Mouse (Mus musculus) embryonic facial prominence, embryonic 15.5 days (tissue): ENCODE measurements around the gene Olfr414. TPM values are rescaled to one million over a fixed set of nuclear protein-coding genes. Genes with fewer than 3 reads are reported as not detected.
A peak's percentile ranks its signal among the peaks of the same experiment; 100 is the strongest.

Experiments used
- ATAC-seq: fragments of 200-750 bp; cut with Nextera tagmentation; 2 replicates; pipeline ENCODE4 v1.8.0; 2017; ENCODE audit warnings: low read depth, moderate TSS enrichment; ENCODE audit not compliant: insufficient number of reproducible peaks, low FRiP score, low TSS enrichment
- H3K27ac ChIP-seq: fragments of 300-500 bp; sonication (generic); replicated peaks from 2 replicates; pipeline ENCODE4 v1.5.1; 2015; ENCODE audit warnings: mild to moderate bottlenecking, inconsistent platforms
- H3K27me3 ChIP-seq: fragments of 300-500 bp; sonication (generic); 2 replicates; pipeline ENCODE4 v1.6.1; 2015; ENCODE audit warnings: inconsistent platforms
- H3K36me3 ChIP-seq: fragments of 300-500 bp; sonication (generic); 2 replicates; pipeline ENCODE4 v1.6.1; 2015; ENCODE audit warnings: mild to moderate bottlenecking, inconsistent platforms
- H3K4me1 ChIP-seq: fragments of 300-500 bp; sonication (generic); 2 replicates; pipeline ENCODE4 v1.6.1; 2015; ENCODE audit warnings: inconsistent platforms
- H3K4me2 ChIP-seq: fragments of 300-500 bp; sonication (generic); replicated peaks from 2 replicates; pipeline ENCODE4 v1.6.1; 2015; ENCODE audit warnings: mild to moderate bottlenecking, inconsistent platforms
- H3K4me3 ChIP-seq: fragments of 300-500 bp; sonication (generic); replicated peaks from 2 replicates; pipeline ENCODE4 v1.5.1; 2015; ENCODE audit warnings: mild to moderate bottlenecking, inconsistent platforms
- H3K9ac ChIP-seq: fragments of 300-500 bp; sonication (generic); 2 replicates; pipeline ENCODE4 v1.6.1; 2015; ENCODE audit warnings: inconsistent platforms
- H3K9me3 ChIP-seq: fragments of 300-500 bp; sonication (generic); replicated peaks from 2 replicates; pipeline ENCODE4 v1.6.1; 2016; ENCODE audit warnings: inconsistent platforms
- WGBS: fragments of 180-500 bp; shearing (Covaris S2); methylation state at CpG from one replicate; pipeline ENCODE4 v1.1.7; 2015; 5-methylcytosine and 5-hydroxymethylcytosine counted together
- polyA plus RNA-seq: library from polyadenylated mRNA; unstranded; fragments of >200 nt; fragmentation: Nextera tagmentation; extraction: Ambion mirVana; gene quantifications from 2 replicates; pipeline ENCODE4 v1.2.1, GENCODE M21; 2015

The Olfr414 gene
- 0.17 and 0.24 TPM in 2 replicates for polyA plus RNA-seq

DNA sequence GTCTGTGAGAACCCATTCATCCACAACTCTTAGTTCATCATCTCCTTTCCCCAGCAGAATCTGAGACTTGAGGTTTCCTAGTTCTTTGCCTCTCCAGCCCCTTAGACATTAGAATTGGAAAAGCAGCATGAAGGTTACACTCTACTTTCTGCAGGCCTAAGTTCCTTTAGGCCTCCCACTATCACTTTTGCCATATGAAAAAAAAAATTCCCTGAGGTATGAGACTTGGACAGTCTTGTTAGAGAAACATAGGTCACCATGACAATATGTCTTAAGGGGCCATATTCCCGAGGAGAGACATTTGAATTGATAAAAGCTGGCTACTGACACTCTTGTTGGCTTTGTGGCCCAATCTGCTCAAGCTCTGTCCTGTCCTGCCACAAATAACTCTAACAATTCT, at the start of gene Olfr414:
TSS of gene Olfr414 (plus strand) at position 301 of the 400 bp plus-strand sequence.
- Histone ChIP-seq H3K9me3 (no peaks in the 10 kb centered on the region), H3K27ac (no peak within 1 kb of the TSS), H3K4me1 (no peaks in the 10 kb centered on the region), H3K4me2 (no peak within 1 kb of the TSS), H3K9ac (no peak within 1 kb of the TSS), H3K4me3 (no peak within 1 kb of the TSS), H3K36me3 (no peaks in the 10 kb centered on the region), H3K27me3 (no peaks in the 10 kb centered on the region)
- no peak for ATAC-seq
- 51% methylated on average over 1 of the region's 1 CpGs for WGBS

DNA sequence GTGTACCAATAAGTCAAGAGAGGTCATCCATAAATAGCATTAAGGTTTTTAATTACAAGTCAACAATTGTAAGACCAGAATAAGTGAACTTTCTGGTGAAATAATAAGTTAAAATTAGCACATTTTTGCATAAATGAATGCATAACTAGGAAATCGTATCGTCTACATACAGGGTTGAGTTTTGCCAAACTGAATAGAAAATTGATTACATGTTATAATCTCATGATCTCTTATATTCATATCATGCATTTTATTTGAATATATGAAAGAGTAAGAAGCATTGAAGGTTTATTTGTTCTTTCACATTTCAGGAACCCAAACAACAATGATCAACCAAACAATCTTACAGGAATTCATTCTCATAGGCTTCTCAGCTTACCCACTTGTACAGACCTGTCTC, 33.1 kb upstream of the Olfr414 start, which contains the start of gene Olfr248:
TSS of gene Olfr248 (plus strand) at position 301 of the 400 bp plus-strand sequence.
- Histone ChIP-seq H3K27ac (no peak within 1 kb of the TSS), H3K36me3 (no peaks in the 10 kb centered on the region), H3K4me1 (no peaks in the 10 kb centered on the region), H3K9me3 (no peaks in the 10 kb centered on the region), H3K4me2 (no peak within 1 kb of the TSS), H3K4me3 (no peak within 1 kb of the TSS), H3K27me3 (no peaks in the 10 kb centered on the region), H3K9ac (no peak within 1 kb of the TSS)
- WGBS, result 90% methylated on average over 2 of the region's 2 CpGs
- no peak for ATAC-seq

DNA sequence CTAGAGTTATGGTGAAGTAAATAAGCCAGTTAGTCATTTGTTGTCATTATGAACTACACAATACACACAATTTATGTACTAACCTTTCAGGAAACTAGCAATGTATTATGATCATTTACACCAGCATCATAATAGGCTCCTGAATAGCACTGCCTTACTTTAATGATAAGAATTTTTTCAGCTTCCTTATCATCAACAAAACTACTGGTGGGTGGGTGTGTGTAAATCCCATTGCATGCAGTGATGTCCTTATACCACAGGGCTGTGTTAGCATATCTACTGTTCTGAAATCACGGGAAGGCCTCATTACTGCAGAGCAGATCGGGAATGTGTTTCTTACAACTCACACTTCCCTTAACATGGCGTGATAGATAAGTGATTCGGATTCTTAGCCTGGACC, 905 bp upstream of the Olfr414 start:
- ATAC-seq, result no peak
- Histone ChIP-seq H3K27ac (no peak overlapping the region), H3K27me3 (no peaks in the 10 kb centered on the region), H3K9ac (no peak overlapping the region), H3K4me2 (no peak overlapping the region), H3K4me3 (no peak overlapping the region), H3K9me3 (no peaks in the 10 kb centered on the region), H3K4me1 (no peaks in the 10 kb centered on the region), H3K36me3 (no peaks in the 10 kb centered on the region)
- WGBS, result 87% methylated on average over 4 of the region's 4 CpGs

DNA sequence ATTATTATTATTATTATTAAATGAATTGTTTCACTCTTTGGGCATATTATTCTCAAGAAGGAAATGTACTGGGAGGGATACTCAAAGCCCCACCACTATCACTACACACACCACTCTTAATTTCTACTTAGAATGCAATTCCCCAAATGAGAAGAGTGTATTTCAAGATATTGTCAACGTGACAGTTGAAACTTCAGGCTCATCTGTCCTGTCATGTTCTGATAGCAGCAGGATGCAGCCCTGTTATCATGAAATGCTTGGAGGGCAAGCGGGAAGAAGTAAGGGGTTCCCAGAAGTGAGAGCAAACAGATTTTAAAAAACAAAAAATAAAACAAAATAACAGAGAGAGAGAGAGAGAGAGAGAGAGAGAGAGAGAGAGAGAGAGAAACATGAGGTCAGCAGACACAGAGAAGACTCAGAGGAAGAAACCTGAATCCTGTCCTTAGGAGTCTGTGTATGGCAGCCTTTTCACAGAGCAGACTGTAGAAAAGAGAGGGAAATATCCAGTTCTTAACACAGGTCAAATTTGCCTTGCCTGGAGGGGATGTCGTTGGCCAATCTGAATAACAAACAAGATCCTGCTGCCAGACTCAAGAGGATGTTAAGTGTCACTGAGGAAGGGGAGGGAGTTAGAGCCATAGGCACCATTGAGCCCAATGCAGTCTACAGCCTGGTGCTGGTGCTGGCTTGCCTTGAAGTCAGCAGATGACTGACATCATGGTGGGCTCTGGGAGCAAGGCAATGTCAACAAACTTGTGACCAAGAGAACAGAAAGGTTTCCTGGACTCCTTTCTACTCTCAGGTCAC, 2.5 kb downstream of the Olfr414 start:
- 44% methylated on average over 3 of the region's 3 CpGs for WGBS
- H3K9ac ChIP-seq, result no peak overlapping the region
- ATAC-seq, result no peak
- H3K27me3 ChIP-seq, result no peaks in the 10 kb centered on the region
- H3K4me1 ChIP-seq, result no peaks in the 10 kb centered on the region
- H3K27ac ChIP-seq, result no peak overlapping the region
- no peaks in the 10 kb centered on the region for H3K9me3 ChIP-seq
- H3K36me3 ChIP-seq, result no peaks in the 10 kb centered on the region
- H3K4me2 ChIP-seq, result no peak overlapping the region
- H3K4me3 ChIP-seq, result no peak overlapping the region

DNA sequence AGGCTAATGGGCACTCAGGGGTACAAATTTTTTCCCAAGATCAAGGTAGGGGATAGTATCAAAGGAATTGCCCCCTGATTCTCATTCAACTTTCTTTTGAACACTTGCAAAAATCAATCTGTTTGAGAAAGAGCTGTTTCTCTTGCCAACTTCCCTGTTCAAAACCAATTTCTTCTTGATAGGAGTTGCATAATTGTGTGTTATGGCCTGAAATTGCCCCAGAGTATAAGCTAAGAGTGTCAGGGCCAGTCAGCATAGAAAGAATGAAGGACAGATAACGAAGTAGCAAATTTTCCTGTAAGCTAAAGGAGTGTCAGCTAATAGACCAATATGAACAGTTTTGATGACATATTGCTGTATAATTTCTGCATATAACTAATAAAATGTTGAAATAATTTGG, 3.5 kb downstream of the Olfr414 start:
- ATAC-seq, result no peak
- no peak overlapping the region for H3K27ac ChIP-seq
- no peak overlapping the region for H3K4me2 ChIP-seq
- no peak overlapping the region for H3K9ac ChIP-seq
- H3K36me3 ChIP-seq, result no peaks in the 10 kb centered on the region
- no peaks in the 10 kb centered on the region for H3K4me1 ChIP-seq
- no peak overlapping the region for H3K4me3 ChIP-seq
- 76% methylated on average over 1 of the region's 1 CpGs for whole genome bisulfite sequencing
- H3K27me3 ChIP-seq, result no peaks in the 10 kb centered on the region
- no peaks in the 10 kb centered on the region for H3K9me3 ChIP-seq

DNA sequence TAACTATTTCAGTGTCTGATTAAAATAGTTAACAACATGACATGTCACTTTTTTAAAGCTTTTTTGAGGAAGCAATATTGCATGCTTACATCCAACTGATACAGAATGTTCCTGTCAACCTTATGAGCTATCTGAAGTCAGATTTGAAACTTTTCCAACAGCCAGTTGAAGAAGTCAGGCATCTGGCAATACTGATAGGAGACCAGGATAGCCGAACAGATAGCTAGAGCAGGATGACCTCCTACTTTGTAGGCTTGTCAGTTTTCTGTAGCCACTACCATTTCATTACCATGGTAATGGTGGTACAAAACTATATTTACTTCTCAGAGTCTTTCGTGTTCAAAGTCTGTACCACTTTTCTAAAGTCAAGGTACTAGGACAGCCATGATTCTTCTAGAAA, 4.5 kb downstream of the Olfr414 start:
- Histone ChIP-seq H3K9ac (no peak overlapping the region), H3K36me3 (no peaks in the 10 kb centered on the region), H3K4me1 (no peaks in the 10 kb centered on the region), H3K27me3 (no peaks in the 10 kb centered on the region), H3K4me2 (no peak overlapping the region), H3K9me3 (no peaks in the 10 kb centered on the region), H3K27ac (no peak overlapping the region), H3K4me3 (no peak overlapping the region)
- WGBS, result 90% methylated on average over 2 of the region's 2 CpGs
- no peak for ATAC-seq

DNA sequence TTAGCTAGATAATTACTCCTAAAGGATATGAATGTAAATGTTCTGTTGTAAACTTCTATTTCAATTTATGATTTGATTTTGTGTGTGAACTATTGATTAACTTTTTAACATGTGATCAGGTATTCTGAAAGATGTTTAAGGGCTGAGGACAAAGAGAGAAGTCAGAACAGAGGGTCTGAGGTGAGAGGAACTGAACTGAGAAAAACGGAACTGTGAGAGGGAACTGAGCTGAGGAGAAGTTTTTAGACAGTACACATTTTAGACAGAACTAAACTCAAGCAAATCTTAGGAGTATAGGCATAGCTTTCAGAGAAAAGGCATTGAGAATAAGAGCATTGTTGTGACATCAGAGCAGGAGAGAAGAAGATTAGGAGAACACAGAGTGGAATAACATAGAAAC, 10.3 kb downstream of the Olfr414 start:
- 60% methylated on average over 1 of the region's 1 CpGs for WGBS
- Histone ChIP-seq H3K9me3 (no peaks in the 10 kb centered on the region), H3K36me3 (no peaks in the 10 kb centered on the region), H3K27ac (no peak overlapping the region), H3K27me3 (no peaks in the 10 kb centered on the region), H3K4me1 (no peaks in the 10 kb centered on the region), H3K4me3 (no peak overlapping the region), H3K9ac (no peak overlapping the region), H3K4me2 (no peak overlapping the region)
- ATAC-seq, result no peak

DNA sequence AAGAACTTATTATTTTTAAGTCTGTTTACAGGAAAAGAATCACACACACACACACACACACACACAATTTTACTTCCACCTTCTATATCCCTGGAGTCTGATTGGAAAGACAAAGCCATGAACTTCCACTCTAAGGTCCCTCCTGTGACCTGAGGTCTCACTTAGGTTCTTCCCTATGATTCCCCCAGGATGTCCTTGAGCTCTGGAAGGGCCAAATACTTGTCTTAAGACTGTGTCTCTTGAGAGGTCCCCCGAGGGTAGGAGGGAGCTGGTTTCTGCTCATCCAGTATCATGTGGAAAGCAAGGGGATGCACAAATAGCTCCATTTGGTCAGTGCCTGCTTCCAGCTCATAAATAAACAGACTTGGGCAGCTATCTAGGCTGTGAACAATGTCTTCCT, 17.9 kb downstream of the Olfr414 start, which contains the start of gene Olfr220:
TSS of gene Olfr220 (plus strand) at position 301 of the 400 bp plus-strand sequence.
- H3K9me3 ChIP-seq, result no peaks in the 10 kb centered on the region
- WGBS, result 75% methylated on average over 1 of the region's 1 CpGs
- H3K9ac ChIP-seq, result no peak within 1 kb of the TSS
- no peaks in the 10 kb centered on the region for H3K27me3 ChIP-seq
- no peak within 1 kb of the TSS for H3K4me3 ChIP-seq
- no peak within 1 kb of the TSS for H3K27ac ChIP-seq
- H3K36me3 ChIP-seq, result no peaks in the 10 kb centered on the region
- no peaks in the 10 kb centered on the region for H3K4me1 ChIP-seq
- ATAC-seq, result no peak
- H3K4me2 ChIP-seq, result no peak within 1 kb of the TSS

DNA sequence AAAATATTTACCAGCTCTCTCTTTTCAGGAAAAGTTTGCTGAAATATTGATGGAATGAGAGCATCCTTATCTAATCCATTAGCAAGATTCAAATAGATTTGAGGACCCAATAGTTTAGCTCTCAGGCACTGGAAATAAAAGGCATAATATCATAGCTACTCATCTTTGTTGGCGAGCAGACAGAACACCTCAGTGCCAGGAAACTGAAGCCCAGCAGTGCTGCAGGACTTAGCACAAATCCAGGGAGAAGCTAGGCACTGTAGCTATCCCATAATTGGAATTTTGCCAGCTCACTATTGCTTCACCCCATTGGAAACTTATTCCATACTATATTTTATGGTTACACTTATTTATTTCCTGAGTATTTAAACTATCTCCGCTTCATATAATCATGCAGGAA, 31.2 kb downstream of the Olfr414 start:
- H3K27ac ChIP-seq, result no peak overlapping the region
- H3K36me3 ChIP-seq, result no peaks in the 10 kb centered on the region
- no peak overlapping the region for H3K4me2 ChIP-seq
- H3K9me3 ChIP-seq, result no peaks in the 10 kb centered on the region
- no peaks in the 10 kb centered on the region for H3K27me3 ChIP-seq
- no peak overlapping the region for H3K4me3 ChIP-seq
- H3K9ac ChIP-seq, result no peak overlapping the region
- ATAC-seq, result no peak
- no peaks in the 10 kb centered on the region for H3K4me1 ChIP-seq
- WGBS, result 86% methylated on average over 2 of the region's 2 CpGs

DNA sequence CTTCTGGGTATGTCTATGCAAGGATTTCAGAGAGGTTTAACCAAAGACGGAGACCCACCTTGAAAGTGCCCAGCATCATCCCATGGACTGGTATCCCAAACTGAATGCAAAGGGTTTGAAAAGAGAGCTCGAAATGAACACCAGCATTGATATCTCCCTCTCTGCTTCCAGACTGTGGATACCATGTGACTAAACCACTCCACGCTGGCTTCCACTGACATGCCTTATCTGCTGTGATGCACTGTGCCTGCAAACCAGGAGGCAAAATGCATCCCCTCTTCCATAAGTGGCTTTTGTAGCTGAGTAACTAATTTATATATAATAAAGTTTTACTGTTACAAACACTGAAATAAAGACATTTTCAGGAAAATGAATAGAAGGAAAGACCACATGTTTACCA, 41.5 kb downstream of the Olfr414 start:
- Histone ChIP-seq H3K9ac (no peak overlapping the region), H3K27me3 (no peaks in the 10 kb centered on the region), H3K36me3 (no peaks in the 10 kb centered on the region), H3K9me3 (no peaks in the 10 kb centered on the region), H3K4me2 (no peak overlapping the region), H3K4me1 (no peaks in the 10 kb centered on the region), H3K4me3 (no peak overlapping the region), H3K27ac (no peak overlapping the region)
- no peak for ATAC-seq
- 78% methylated on average over 3 of the region's 3 CpGs for WGBS

DNA sequence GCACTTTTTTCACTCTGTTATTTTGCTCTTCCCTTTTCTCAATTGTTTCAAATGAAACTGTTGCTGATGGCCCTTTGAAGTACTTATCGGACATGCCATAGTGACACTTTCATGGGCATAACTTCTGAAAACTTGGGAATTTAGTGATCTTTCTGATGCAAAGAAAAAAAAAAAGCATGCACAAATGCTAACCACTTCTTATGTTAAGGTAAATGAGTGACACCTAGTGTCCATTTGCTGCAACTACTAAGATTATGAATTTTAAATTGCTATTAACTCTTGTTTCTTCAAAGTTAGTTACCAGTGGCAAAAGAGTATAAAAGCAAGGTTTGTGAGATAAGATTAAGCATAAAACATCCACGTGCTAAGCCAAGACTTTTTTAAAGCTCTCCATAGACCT, 42.4 kb downstream of the Olfr414 start:
- Histone ChIP-seq H3K9me3 (no peaks in the 10 kb centered on the region), H3K9ac (no peak overlapping the region), H3K27ac (no peak overlapping the region), H3K4me2 (no peak overlapping the region), H3K36me3 (no peaks in the 10 kb centered on the region), H3K4me1 (no peaks in the 10 kb centered on the region), H3K4me3 (no peak overlapping the region), H3K27me3 (no peaks in the 10 kb centered on the region)
- 40% methylated on average over 2 of the region's 2 CpGs for WGBS
- no peak for ATAC-seq

DNA sequence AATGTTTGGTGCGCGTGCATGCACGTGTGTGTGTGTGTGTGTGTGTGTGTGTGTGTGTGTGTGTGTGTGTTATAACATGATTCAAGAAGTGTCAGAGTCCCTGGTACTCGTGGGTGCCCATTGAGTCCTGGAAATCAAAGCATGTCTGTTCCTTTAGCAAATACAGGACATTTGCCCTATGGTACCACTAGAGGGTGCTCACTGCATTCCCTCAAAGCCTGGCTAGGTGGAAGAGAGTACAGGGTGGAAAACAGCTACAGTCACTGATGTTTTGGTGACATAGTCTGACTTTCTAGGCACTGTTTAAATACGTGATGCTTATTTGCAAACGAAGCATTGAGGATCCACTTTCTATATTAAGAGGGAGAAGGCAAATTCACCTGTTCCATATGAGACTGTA, 45.9 kb downstream of the Olfr414 start:
- ATAC-seq, result 0 out of 2 replicates have a peak, but pooled peaks have one; percentile 29

More for the DNA sequence above, 45.9 kb downstream of the Olfr414 start:
- WGBS, result 2% methylated on average over 6 of the region's 6 CpGs
- no peaks in the 10 kb centered on the region for H3K27me3 ChIP-seq
- H3K27ac ChIP-seq, result no peak overlapping the region
- H3K9ac ChIP-seq, result no peak overlapping the region
- no peaks in the 10 kb centered on the region for H3K4me1 ChIP-seq
- no peak overlapping the region for H3K4me2 ChIP-seq
- H3K9me3 ChIP-seq, result no peaks in the 10 kb centered on the region
- no peak overlapping the region for H3K4me3 ChIP-seq
- H3K36me3 ChIP-seq, result no peaks in the 10 kb centered on the region
